Mouse (Mus musculus): ENCODE data around the gene Coro1c.

Gene Coro1c

GRCm38 (mm10) chr5:113883384-113883771 lies 25.2 kb downstream of the Coro1c start:
- no peak for DNase-seq (ENCODE audit: low spot score)

GRCm38 (mm10) chr5:113882566-113883383 lies 25.8 kb downstream of the Coro1c start:
- no peak for DNase-seq (ENCODE audit: low spot score)

- no peak for DNase-seq (ENCODE audit: low spot score)
Measured at GRCm38 (mm10) chr5:113881136-113881535, 27.4 kb downstream of the Coro1c start.

DNA sequence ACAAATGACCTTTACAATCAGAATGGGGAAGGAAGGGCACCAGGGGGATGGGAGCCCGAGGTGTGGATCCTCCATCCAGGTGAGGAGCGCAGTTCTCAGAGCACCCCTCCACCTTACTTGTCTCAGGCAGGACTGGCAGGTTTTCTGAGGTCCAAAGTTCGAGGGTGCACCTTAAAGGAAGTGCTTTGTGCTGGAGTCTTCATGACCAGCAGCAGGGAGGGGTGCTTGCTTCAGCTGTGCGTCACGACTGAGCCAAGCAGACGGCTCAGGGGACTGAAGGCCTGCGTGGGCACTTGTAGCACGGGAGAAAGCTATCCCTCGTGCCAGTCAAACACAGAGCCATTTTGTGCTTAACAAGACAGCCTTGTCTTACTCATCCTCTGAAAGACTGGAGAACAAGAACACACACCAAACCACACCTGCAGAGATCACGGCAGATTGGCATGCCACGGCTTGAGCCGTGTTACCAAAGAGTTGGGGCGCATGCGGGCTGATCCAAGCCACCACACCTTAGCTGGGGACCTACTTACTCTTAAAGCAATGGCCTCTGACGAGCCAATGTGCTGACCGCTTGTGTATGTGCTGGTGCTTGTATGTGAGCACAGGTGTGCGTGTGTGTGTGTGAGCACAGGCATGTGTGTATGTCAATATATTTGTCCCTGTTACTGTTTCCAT lies 29.5 kb downstream of the Coro1c start:
- no peak for DNase-seq (ENCODE audit: low spot score)

GRCm38 (mm10) chr5:113877565-113877964 lies 31.0 kb downstream of the Coro1c start:
- no peak for DNase-seq (ENCODE audit: low spot score)

DNA sequence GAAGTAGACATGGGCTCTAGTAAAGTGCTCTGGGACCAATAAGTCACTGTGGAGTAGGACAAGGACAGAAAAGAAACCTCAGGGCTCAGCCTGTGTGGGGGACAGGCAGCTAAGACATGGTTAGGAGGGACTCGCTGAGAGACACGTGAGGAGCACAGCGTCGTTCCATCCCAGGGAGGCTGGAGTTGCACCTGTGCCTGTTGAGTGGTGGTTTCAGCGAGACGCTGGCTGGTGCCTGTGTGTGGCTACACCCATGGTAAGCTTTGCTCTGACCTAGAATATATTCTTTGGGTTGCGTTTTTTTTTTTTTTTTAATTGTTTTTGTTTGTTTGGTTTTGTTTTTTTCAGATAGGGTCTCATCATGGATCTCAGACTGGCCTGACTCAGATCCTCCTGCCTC lies 32.4 kb downstream of the Coro1c start:
- no peak for DNase-seq (ENCODE audit: low spot score)

DNA sequence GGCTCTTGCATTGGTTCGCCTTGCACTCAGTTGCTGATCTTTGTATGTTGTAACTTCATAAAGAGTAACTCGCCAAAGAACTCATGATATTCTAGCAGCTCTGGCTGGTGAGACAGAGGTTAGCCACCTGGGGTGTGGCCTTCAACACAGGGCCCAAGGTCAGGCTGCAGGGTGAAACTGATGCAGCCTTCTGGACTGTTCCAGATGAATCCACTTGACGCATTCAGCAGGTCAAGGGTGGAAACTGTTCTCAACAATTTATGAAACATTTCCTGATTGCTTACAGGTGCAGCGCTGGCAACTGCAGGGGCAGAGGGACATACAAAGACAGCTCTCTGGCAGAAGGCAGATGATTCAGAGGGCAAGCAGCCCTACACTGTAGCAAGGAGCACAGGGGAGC lies 32.9 kb downstream of the Coro1c start:
- no peak for DNase-seq (ENCODE audit: low spot score)

- no peak for DNase-seq (ENCODE audit: low spot score)
Measured at GRCm38 (mm10) chr5:113874063-113875024, 34.2 kb downstream of the Coro1c start.

DNA sequence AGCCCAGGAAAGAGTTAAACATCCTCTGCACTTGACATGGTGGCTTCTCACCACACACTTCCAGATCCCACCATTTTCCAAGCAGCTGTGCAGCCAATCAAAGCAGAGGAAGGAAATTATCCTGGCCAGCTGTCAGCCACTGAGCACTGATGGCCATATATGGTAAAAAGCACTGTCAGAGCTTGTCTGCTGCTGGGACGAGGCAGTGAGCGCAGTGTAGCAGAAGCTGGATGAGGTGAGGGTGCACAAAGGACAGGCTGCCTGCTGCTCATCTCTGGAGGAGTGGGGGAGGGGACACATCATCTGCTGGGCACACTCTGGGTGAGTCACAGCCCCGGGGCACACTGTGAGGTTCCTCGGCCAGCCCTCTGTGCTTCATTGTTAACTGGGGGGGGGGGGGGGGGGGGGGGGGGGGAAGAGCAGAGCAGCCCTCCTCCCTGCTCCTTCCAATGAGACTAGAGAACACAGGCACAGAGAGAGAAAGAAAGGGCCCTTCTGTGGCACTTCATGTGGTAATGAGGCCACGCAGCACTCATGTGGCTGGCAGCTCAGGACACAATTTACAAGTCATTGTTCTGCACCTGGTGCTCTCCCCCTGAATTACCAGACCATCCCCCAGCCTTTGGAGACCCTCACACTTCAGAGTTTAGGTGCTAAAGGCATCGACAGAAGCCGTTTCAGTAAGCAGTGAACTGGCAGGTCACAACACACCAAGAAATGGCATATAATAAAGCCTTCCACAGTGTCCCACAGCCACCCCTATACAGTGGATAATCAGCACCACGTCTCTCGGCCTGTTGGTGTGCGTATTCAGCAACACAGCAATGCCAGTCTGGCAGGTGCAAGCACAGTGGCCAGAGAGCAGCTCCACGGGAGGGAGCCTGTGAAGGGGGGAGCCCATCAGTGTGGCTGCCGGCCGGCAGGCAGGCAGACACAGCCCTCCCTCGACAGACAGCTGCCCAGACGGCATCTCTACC lies 35.3 kb downstream of the Coro1c start:
- peak; percentile 47 for DNase-seq (ENCODE audit: low spot score)

DNA sequence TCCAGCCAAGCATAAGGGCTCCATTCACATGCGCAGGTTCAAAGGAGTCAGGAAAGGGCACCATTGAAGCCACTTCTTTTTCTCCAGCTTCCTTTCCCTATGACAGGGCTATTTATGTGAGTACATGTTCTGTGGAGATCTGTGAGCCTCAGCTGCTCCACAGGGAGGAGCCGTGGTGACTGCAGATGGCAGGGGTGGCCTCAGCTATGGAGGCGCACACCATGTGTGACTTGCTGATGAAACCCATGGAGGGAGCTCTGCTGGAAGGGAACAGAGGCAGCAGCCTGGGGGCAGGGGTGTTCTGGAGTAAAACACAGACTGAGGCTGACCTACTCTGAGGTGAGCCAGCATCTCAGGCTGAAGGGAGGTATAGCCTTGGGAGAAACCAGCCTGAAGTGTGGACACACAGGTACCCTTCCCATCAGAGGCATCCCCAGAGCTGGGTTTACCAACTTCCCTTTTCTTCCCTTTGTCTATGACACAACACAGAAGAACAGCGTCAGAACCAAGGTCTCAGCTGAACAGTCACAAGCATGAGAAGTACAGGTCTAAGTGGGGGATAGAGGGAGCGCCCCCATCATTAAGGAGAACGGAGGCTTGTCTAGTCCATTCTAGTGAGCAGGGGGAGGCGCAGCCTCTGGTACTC lies 36.5 kb downstream of the Coro1c start:
- no peak for DNase-seq (ENCODE audit: low spot score)

- no peak for DNase-seq (ENCODE audit: low spot score)
Measured at GRCm38 (mm10) chr5:113870393-113871040, 38.0 kb downstream of the Coro1c start.

GRCm38 (mm10) chr5:113869132-113869531 lies 39.4 kb downstream of the Coro1c start:
- no peak for DNase-seq (ENCODE audit: low spot score)

DNA sequence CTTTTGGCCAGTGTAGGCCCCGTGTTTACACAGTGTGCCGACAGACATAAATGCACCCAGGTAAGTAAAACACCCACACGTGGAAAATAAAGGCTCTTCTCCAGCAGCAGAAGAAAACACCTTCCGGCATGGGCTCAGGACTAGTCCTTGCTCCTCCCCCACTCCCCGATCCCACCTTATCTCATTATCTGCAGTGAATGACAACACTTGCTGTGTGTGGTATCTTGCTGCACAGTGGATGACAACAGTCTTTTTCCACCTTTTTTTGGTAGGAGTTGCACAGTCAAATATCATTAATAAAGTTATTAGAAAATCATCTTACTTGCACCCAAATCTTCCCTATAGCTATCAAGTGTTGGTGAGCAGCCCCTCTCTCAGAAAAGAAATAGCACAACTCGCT lies 43.6 kb downstream of the Coro1c start:
- no peak for DNase-seq (ENCODE audit: low spot score)

DNA sequence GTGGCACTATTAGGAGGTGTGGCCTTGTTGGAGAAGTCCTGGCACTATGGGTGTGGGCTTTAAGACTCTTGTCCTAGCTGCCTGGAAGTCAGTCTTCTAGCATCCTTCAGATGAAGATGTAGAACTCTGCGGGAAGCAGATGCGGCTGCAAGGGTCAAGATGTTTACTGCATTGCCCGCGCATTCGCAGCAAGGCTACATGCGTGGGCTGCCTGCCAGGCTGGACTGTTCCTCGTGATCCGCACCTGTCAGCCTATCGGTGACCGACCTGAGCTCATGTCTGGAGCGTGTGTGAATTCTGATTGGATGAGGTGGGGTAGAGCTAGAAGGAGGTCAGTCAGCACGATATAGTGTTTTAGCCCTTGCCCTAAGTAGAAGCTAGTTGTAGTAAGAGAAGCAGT lies 44.6 kb downstream of the Coro1c start:
- no peak for DNase-seq (ENCODE audit: low spot score)

DNA sequence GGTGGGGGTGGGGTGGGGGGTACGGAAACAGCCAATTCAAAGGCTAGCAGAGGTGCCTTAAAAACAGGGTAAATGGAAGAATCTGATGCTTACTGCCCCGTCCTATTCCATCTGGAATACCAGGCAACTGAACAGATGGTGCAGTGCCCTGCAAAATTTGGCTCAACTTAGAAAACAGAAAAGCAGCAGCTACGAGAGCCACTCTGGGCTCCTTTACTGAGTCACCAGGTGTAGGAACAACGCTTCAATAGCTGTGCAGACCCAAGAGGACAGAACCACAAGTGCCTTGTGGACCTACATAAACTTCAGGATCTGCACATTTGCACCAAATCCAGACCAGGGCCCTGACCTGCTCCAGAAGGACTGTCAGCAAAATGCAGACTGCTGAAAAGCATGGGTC lies 46.1 kb downstream of the Coro1c start:
- no peak for DNase-seq (ENCODE audit: low spot score)

GRCm38 (mm10) chr5:113861294-113861693 lies 47.3 kb downstream of the Coro1c start:
- no peak for DNase-seq (ENCODE audit: low spot score)

- DNase-seq (ENCODE audit: low spot score): no peak
Measured at GRCm38 (mm10) chr5:113858971-113859370, 49.6 kb downstream of the Coro1c start.

- DNase-seq (ENCODE audit: low spot score): no peak
Measured at GRCm38 (mm10) chr5:113858550-113858949, 50.0 kb downstream of the Coro1c start.

GRCm38 (mm10) chr5:113857631-113858030 lies 50.9 kb downstream of the Coro1c start:
- no peak for DNase-seq (ENCODE audit: low spot score)

DNA sequence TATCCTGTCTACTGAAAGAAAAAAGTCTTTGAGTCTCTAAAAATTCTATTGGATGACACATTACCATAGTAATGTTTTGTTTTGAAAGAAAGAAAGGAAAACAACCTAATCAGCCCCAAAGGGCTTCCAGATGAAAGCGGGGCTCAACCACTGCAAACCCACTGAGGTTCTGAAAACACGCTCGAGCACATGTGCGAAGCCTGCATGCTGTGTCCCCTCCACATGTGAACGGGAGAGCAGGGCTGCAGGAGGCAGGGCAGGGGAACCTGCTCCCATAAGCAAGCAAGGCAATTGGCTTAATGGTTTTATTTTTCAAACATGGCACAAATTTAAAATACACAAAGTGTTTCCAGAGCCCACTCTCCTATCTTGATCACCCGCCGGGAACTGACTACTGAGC lies 51.9 kb downstream of the Coro1c start:
- no peak for DNase-seq (ENCODE audit: low spot score)
